Mouse (Mus musculus) bone marrow, adult 2 months (tissue): Measurements from ENCODE around the gene Ppp2r3a.

Experiments used
- CTCF ChIP-seq: fragments of 200-500 bp; IDR thresholded peaks from 2 replicates; pipeline ENCODE4 v1.5.1; 2011; ENCODE audit warnings: low read length, control low read depth; ENCODE audit not compliant: control insufficient read depth, insufficient read depth
- POLR2A ChIP-seq: fragments of 200-500 bp; IDR thresholded peaks from 2 replicates; pipeline ENCODE4 v1.6.1; 2011; ENCODE audit warnings: low read depth, mild to moderate bottlenecking, control low read depth, low read length, borderline replicate concordance; ENCODE audit not compliant: control insufficient read depth

- no peak for TF ChIP-seq CTCF
- no peak for TF ChIP-seq POLR2A
Observed at GRCm38 (mm10) chr9:101102288-101102687, 149.3 kb downstream of the Ppp2r3a start.
